Mouse (Mus musculus): ENCODE measurements around the gene Smlr1. TPM values are rescaled to one million over a fixed set of nuclear protein-coding genes. Genes with fewer than 3 reads are reported as not detected.
A peak's percentile ranks its signal among the peaks of the same experiment; 100 is the strongest.

The Smlr1 gene
- polyA plus RNA-seq (2015; fragmentation: Nextera tagmentation; extraction: Ambion mirVana) = 32.5 and 33.6 TPM in 2 replicates

DNA sequence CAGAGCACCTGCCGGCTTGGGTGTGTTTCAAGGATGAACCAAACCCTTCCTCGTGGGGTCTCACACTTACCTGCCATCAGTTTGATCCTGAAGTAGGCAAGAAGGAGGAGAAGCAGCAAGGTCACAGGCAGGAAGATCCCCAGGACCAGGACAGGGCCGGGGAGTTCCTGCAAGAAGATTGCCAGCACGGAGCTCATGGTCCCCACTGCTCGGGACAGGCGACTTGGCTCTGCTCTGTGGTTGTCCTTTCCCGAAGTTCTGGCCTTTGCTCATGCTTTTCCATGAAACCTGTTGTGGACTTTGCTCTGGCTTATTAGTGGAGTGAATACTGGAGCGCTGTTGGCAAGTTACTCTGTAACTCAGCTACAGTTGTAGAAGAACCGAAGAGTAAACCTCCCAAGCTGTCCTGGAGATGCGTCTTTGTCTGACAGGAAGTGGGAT lies at the start of gene Smlr1:
TSS of gene Smlr1 (minus strand) at position 377 of the 441 bp plus-strand sequence.
- ATAC-seq (ENCODE audit: low read depth) = peak; percentile 66
- no peaks in the 10 kb centered on the region for H3K36me3 ChIP-seq (ENCODE audit: control insufficient read depth, insufficient read depth)
- 0 out of 2 replicates have a peak within 1 kb of the TSS, but pooled peaks have one; percentile 0 for H3K4me2 ChIP-seq (ENCODE audit: low read depth, low read length)
- no peaks in the 10 kb centered on the region for H3K27me3 ChIP-seq (ENCODE audit: control insufficient read depth, insufficient read depth, low read depth, low read length)
- no peaks in the 10 kb centered on the region for H3K9me3 ChIP-seq (replicated peaks; ENCODE audit: control insufficient read depth, low read length)
- H3K9ac ChIP-seq (ENCODE audit: low read depth, low read length) = peak within 1 kb of the TSS; percentile 29; the same call in 1 of the 2 replicates
- WGBS (ENCODE audit: insufficient replicate concordance) = 55% methylated on average over 10 of the region's 10 CpGs
- peaks cover 2% of the 10 kb centered on the region; the same call in 1 of the 2 replicates for H3K4me1 ChIP-seq (ENCODE audit: control insufficient read depth, low read depth, low read length)
- H3K27ac ChIP-seq (ENCODE audit: low read length) = peak within 1 kb of the TSS; percentile 88
- H3K4me3 ChIP-seq (ENCODE audit: low read depth, low read length) = peak within 1 kb of the TSS; percentile 53

DNA sequence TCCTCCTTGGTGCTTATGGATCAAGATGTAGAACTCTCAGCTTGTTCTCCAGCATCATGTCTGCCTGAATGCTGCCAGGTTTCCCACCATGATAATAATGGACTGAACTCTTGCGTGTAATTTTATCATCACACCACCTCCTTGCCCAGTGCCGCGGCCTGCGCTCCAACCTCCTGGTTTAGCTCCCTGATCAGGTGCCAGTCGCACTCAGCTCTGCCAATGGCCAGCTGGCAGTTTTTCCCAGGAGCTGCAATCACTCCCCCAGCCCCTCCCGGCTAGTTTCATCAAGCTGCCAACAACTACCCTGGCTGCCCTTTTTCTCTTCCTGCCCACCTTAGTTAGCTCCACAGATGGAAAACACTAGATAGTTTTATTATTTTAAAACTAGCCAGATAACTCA lies 48.8 kb upstream of the Smlr1 start:
- Histone ChIP-seq H3K9ac (ENCODE audit: low read depth, low read length) (no peak overlapping the region), H3K27ac (ENCODE audit: low read length) (no peak overlapping the region), H3K36me3 (ENCODE audit: control insufficient read depth, insufficient read depth) (no peaks in the 10 kb centered on the region), H3K4me1 (ENCODE audit: control insufficient read depth, low read depth, low read length) (no peaks in the 10 kb centered on the region), H3K27me3 (ENCODE audit: control insufficient read depth, insufficient read depth, low read depth, low read length) (no peaks in the 10 kb centered on the region), H3K4me2 (ENCODE audit: low read depth, low read length) (no peak overlapping the region), H3K4me3 (ENCODE audit: low read depth, low read length) (no peak overlapping the region), H3K9me3 (replicated peaks; ENCODE audit: control insufficient read depth, low read length) (no peaks in the 10 kb centered on the region)
- no peak for ATAC-seq (ENCODE audit: low read depth)
- 79% methylated on average over 6 of the region's 6 CpGs for WGBS (ENCODE audit: insufficient replicate concordance)

DNA sequence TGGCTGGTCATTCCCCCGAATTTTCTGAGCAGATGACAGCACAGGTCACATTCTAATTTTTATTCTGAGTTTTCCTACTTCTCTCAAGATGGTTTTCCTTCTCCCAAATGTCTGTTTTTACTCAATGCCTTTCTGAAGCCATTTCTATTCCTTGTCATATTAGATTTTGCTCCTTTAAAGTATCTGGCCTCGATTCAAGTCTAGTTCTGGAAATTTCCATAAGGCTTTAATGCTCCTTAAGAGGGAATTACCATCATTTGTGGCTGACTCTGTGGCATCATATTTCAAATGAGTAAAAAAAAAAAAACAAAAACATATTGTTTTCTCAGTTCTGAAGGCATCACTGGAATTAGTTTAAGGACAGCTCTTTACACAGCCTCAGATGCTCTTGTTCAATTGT lies 44.0 kb upstream of the Smlr1 start:
- H3K27ac ChIP-seq (ENCODE audit: low read length) = no peak overlapping the region
- H3K36me3 ChIP-seq (ENCODE audit: control insufficient read depth, insufficient read depth) = no peaks in the 10 kb centered on the region
- no peak for ATAC-seq (ENCODE audit: low read depth)
- 51% methylated on average over 2 of the region's 2 CpGs for WGBS (ENCODE audit: insufficient replicate concordance)
- no peak overlapping the region for H3K9ac ChIP-seq (ENCODE audit: low read depth, low read length)
- H3K4me1 ChIP-seq (ENCODE audit: control insufficient read depth, low read depth, low read length) = no peaks in the 10 kb centered on the region
- no peaks in the 10 kb centered on the region for H3K27me3 ChIP-seq (ENCODE audit: control insufficient read depth, insufficient read depth, low read depth, low read length)
- H3K4me2 ChIP-seq (ENCODE audit: low read depth, low read length) = no peak overlapping the region
- H3K4me3 ChIP-seq (ENCODE audit: low read depth, low read length) = no peak overlapping the region
- no peaks in the 10 kb centered on the region for H3K9me3 ChIP-seq (replicated peaks; ENCODE audit: control insufficient read depth, low read length)

DNA sequence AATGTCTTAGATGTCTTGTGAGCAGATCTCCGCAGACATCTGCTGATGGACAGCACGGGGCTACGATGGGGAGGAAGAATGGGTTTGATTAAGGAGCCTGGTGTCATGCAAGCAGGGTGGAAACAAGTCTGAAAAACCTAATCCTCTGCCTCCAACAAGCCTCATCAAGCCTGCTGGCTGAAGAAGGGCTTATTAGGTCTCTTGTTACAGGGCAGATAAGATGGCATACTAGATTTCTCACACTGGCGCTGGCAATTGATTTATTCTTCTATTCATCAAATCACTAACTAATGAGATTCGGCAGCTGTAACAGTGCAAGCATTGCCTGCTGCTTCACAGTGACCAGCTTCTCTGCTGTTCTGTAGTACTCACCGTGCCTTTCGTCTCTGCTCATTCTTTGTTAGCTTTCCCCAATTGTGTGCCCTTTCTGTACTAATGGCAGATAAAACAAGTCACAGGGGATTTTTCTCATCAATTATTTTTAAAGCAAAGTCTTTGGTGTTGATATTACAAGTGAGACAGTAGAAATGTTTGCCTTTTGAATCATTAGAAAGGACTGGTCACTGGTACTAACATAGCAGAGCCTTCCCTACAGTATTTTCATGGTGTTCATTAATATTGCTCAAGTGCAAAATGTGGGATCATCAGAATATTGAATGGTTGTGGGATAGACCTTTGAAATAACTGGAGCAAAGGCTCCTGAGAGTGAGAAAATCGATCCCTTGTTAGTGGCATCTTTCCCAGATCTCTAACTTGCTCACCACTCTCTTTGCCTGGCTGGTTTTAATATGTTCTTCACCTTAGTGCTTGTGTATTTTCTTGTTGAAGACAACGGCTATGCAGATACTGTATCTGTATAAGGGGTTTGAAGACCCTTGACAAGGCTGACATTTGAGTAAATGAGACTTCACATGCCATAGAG lies 35.5 kb upstream of the Smlr1 start:
- H3K9me3 ChIP-seq (replicated peaks; ENCODE audit: control insufficient read depth, low read length) = no peaks in the 10 kb centered on the region
- H3K36me3 ChIP-seq (ENCODE audit: control insufficient read depth, insufficient read depth) = no peaks in the 10 kb centered on the region
- H3K4me3 ChIP-seq (ENCODE audit: low read depth, low read length) = no peak overlapping the region
- H3K27ac ChIP-seq (ENCODE audit: low read length) = no peak overlapping the region
- ATAC-seq (ENCODE audit: low read depth) = no peak
- WGBS (ENCODE audit: insufficient replicate concordance) = 59% methylated on average over 9 of the region's 9 CpGs
- H3K27me3 ChIP-seq (ENCODE audit: control insufficient read depth, insufficient read depth, low read depth, low read length) = no peaks in the 10 kb centered on the region
- no peaks in the 10 kb centered on the region for H3K4me1 ChIP-seq (ENCODE audit: control insufficient read depth, low read depth, low read length)
- no peak overlapping the region for H3K4me2 ChIP-seq (ENCODE audit: low read depth, low read length)
- H3K9ac ChIP-seq (ENCODE audit: low read depth, low read length) = no peak overlapping the region

DNA sequence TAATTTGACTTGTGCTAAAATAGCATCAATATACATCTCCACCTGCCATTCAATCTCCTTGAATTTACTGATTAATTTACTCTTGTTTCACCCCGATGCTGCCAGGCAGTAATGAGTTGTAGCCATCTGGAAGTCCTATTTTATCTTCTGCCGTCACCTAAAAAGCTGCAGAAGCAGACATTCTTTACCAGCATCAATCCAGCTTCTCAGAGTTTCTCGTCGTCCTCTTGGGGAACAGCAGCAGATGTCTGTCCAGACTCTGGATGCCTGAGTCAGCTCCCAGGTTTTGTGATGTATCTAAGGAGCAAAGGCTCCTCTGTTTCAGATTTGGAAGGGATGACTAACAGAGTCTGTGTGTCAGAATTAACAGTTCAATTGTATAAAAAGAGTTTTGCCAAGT lies 16.9 kb upstream of the Smlr1 start:
- WGBS (ENCODE audit: insufficient replicate concordance) = 56% methylated on average over 4 of the region's 4 CpGs
- Histone ChIP-seq H3K9me3 (replicated peaks; ENCODE audit: control insufficient read depth, low read length) (no peaks in the 10 kb centered on the region), H3K4me1 (ENCODE audit: control insufficient read depth, low read depth, low read length) (no peaks in the 10 kb centered on the region), H3K27ac (ENCODE audit: low read length) (no peak overlapping the region), H3K4me3 (ENCODE audit: low read depth, low read length) (no peak overlapping the region), H3K27me3 (ENCODE audit: control insufficient read depth, insufficient read depth, low read depth, low read length) (no peaks in the 10 kb centered on the region), H3K4me2 (ENCODE audit: low read depth, low read length) (no peak overlapping the region), H3K36me3 (ENCODE audit: control insufficient read depth, insufficient read depth) (no peaks in the 10 kb centered on the region), H3K9ac (ENCODE audit: low read depth, low read length) (no peak overlapping the region)
- ATAC-seq (ENCODE audit: low read depth) = no peak

DNA sequence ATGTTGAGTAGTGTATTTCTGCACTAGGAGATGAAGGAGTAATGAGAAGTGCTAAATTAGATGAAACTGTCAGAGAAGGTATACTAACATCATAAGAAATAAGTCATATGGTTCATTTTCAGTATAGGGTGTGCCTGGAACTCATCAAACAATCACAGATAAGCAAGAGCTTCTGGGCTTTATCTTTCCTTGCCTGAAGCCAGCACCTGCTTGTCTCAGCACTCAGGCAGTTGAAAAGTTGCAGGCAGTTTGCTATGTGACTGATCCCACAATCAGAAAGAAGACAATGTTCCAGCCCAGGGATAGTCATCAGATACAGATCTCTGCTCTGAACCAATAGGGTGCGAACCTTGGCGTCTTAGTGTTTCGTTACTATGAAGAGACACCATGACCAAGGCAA lies 5.0 kb upstream of the Smlr1 start:
- Histone ChIP-seq H3K27ac (ENCODE audit: low read length) (no peak overlapping the region), H3K9me3 (replicated peaks; ENCODE audit: control insufficient read depth, low read length) (no peaks in the 10 kb centered on the region), H3K4me2 (ENCODE audit: low read depth, low read length) (no peak overlapping the region), H3K4me3 (ENCODE audit: low read depth, low read length) (no peak overlapping the region), H3K9ac (ENCODE audit: low read depth, low read length) (no peak overlapping the region), H3K27me3 (ENCODE audit: control insufficient read depth, insufficient read depth, low read depth, low read length) (no peaks in the 10 kb centered on the region), H3K4me1 (ENCODE audit: control insufficient read depth, low read depth, low read length) (peaks cover 2% of the 10 kb centered on the region; the same call in 1 of the 2 replicates), H3K36me3 (ENCODE audit: control insufficient read depth, insufficient read depth) (no peaks in the 10 kb centered on the region)
- ATAC-seq (ENCODE audit: low read depth) = no peak
- 72% methylated on average over 3 of the region's 3 CpGs for WGBS (ENCODE audit: insufficient replicate concordance)

DNA sequence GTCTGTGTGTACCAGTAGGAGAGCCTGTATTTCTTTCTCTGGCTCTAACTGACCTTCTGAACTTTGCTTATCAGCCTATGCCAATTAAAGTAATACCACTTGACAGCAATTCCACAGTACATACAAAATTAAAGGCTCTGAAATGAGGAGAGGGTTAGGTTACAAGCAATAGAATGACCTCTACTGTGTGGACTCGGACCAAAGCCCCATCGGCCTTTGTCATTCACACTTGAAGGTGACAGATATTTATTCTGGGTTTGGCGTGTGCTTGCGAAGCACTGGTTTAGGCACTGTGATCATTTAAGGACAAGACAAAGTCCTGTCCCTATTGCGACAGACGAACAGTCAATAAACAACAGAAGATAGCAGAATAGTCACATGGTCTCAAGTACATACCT lies 3.7 kb upstream of the Smlr1 start:
- WGBS (ENCODE audit: insufficient replicate concordance) = 66% methylated on average over 6 of the region's 6 CpGs
- peak; percentile 79 for ATAC-seq (ENCODE audit: low read depth)
- no peaks in the 10 kb centered on the region for H3K27me3 ChIP-seq (ENCODE audit: control insufficient read depth, insufficient read depth, low read depth, low read length)
- no peak overlapping the region; the same call in 1 of the 2 replicates for H3K4me2 ChIP-seq (ENCODE audit: low read depth, low read length)
- peaks cover 2% of the 10 kb centered on the region; the same call in 1 of the 2 replicates for H3K4me1 ChIP-seq (ENCODE audit: control insufficient read depth, low read depth, low read length)
- peak overlapping the region; percentile 77 for H3K27ac ChIP-seq (ENCODE audit: low read length)
- no peak overlapping the region for H3K9ac ChIP-seq (ENCODE audit: low read depth, low read length)
- no peaks in the 10 kb centered on the region for H3K36me3 ChIP-seq (ENCODE audit: control insufficient read depth, insufficient read depth)
- H3K4me3 ChIP-seq (ENCODE audit: low read depth, low read length) = no peak overlapping the region
- no peaks in the 10 kb centered on the region for H3K9me3 ChIP-seq (replicated peaks; ENCODE audit: control insufficient read depth, low read length)

DNA sequence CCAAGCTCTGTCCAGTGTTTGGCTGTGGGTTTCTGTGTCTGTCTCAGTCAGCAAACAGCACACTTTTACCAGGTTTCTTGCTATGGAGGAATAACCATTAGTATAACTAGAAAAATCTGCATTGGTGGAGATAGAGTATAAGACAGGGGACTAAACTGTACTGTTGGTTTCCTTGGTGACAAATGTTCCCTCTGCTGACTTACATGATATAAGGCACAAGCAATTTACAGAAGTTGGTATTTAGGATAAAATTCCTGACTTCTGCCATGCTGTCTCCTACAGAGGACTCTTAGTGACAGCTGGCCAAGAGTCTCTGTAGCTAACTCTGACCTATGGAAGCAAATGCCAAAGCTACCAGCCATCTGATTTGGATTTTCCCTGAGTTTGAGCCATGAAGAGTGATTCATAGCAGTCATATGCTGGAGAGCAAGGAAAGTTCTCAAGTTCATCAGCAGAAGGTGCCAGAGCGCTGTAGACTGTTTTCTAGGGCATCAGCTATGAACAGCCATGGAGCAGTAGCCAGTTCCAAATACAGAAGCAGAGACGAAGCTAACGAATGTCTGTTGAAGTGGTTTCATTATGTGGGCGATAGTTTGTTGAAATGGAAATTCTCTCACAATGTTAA lies 3.2 kb upstream of the Smlr1 start:
- ATAC-seq (ENCODE audit: low read depth) = no peak; the same call in 1 of the 2 replicates
- Histone ChIP-seq H3K4me3 (ENCODE audit: low read depth, low read length) (no peak overlapping the region), H3K36me3 (ENCODE audit: control insufficient read depth, insufficient read depth) (no peaks in the 10 kb centered on the region), H3K27ac (ENCODE audit: low read length) (peak overlapping the region; percentile 77), H3K4me1 (ENCODE audit: control insufficient read depth, low read depth, low read length) (peaks cover 2% of the 10 kb centered on the region; the same call in 1 of the 2 replicates), H3K27me3 (ENCODE audit: control insufficient read depth, insufficient read depth, low read depth, low read length) (no peaks in the 10 kb centered on the region), H3K4me2 (ENCODE audit: low read depth, low read length) (no peak overlapping the region; the same call in 1 of the 2 replicates), H3K9me3 (replicated peaks; ENCODE audit: control insufficient read depth, low read length) (no peaks in the 10 kb centered on the region), H3K9ac (ENCODE audit: low read depth, low read length) (no peak overlapping the region)
- 56% methylated on average over 4 of the region's 4 CpGs for WGBS (ENCODE audit: insufficient replicate concordance)

DNA sequence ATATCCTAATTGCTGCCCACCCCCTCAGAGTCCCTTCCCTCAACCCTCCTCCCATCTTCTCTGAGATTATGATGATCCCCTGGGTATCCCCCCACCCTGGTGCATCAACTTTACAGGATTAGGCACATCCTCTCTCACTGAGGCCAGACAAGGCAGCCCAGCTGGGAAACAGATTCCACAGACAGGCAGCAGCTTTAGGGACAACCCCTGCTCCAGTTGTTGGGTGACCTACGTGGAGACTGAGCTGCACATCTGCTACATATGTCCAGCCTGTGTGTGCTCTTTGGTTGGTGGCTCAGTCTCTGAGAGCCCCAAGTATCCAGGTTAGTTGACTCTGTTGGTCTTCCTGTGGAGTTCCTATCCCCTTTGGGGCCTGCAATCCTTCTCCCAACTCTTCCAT lies 2.7 kb upstream of the Smlr1 start:
- Histone ChIP-seq H3K4me1 (ENCODE audit: control insufficient read depth, low read depth, low read length) (peaks cover 2% of the 10 kb centered on the region; the same call in 1 of the 2 replicates), H3K36me3 (ENCODE audit: control insufficient read depth, insufficient read depth) (no peaks in the 10 kb centered on the region), H3K4me2 (ENCODE audit: low read depth, low read length) (no peak overlapping the region), H3K4me3 (ENCODE audit: low read depth, low read length) (no peak overlapping the region), H3K27me3 (ENCODE audit: control insufficient read depth, insufficient read depth, low read depth, low read length) (no peaks in the 10 kb centered on the region), H3K27ac (ENCODE audit: low read length) (peak overlapping the region; percentile 77; the same call in 1 of the 2 replicates), H3K9ac (ENCODE audit: low read depth, low read length) (no peak overlapping the region), H3K9me3 (replicated peaks; ENCODE audit: control insufficient read depth, low read length) (no peaks in the 10 kb centered on the region)
- 82% methylated on average over 1 of the region's 1 CpGs for WGBS (ENCODE audit: insufficient replicate concordance)
- ATAC-seq (ENCODE audit: low read depth) = no peak

Data from liver, embryonic 16.5 days (tissue).